Mouse (Mus musculus) left cerebral cortex, adult 9 months (tissue): Measurements from ENCODE around the gene Zfp777.

Experiments used
- DNase-seq, 2 experiments: peaks; one replicate each; pipeline ENCODE4 v3.0.0; 2022; ENCODE audit warnings: low spot score in 2 of 2

Zfp777 gene

GRCm38 (mm10) chr6:48025905-48026660, 22.6 kb downstream of the Zfp777 start:
- no peak for DNase-seq

GRCm38 (mm10) chr6:48024994-48025345, 23.7 kb downstream of the Zfp777 start:
- no peak for DNase-seq

- DNase-seq, result no peak
Measured at GRCm38 (mm10) chr6:48024330-48024993, 24.2 kb downstream of the Zfp777 start.

- no peak for DNase-seq
Measured at GRCm38 (mm10) chr6:48022672-48023071, 26.0 kb downstream of the Zfp777 start.

GRCm38 (mm10) chr6:48021678-48022077, 27.0 kb downstream of the Zfp777 start:
- DNase-seq, result peak in 1 of 2 experiments; percentile 34

- DNase-seq, result no peak
Measured at GRCm38 (mm10) chr6:48020006-48020405, 28.7 kb downstream of the Zfp777 start.

GRCm38 (mm10) chr6:48016841-48017240, 31.9 kb downstream of the Zfp777 start:
- no peak for DNase-seq

- DNase-seq, result peak in 1 of 2 experiments; percentile 61
Measured at GRCm38 (mm10) chr6:48016090-48016521, 32.6 kb downstream of the Zfp777 start.

GRCm38 (mm10) chr6:48010727-48011126, 38.0 kb downstream of the Zfp777 start:
- DNase-seq, result no peak

GRCm38 (mm10) chr6:47995661-47996060, 53.0 kb downstream of the Zfp777 start:
- no peak for DNase-seq

GRCm38 (mm10) chr6:47983936-47984335, 64.8 kb downstream of the Zfp777 start:
- DNase-seq, result no peak

- DNase-seq, result peak; percentile 39 to 82
Measured at GRCm38 (mm10) chr6:47978897-47979368, 69.8 kb downstream of the Zfp777 start.

GRCm38 (mm10) chr6:47974599-47974998, 74.1 kb downstream of the Zfp777 start:
- DNase-seq, result no peak
